Mouse (Mus musculus): ENCODE measurements around the gene Bub1b. TPM values are rescaled to one million over a fixed set of nuclear protein-coding genes. Genes with fewer than 3 reads are reported as not detected.
A peak's percentile ranks its signal among the peaks of the same experiment; 100 is the strongest.

Gene Bub1b
- total RNA-seq, 2 experiments from 2014 or later = 1.9 to 3.0 TPM

- no peak overlapping the region; the same call in 1 of the 2 replicates for H3K4me3 ChIP-seq
Observed at GRCm38 (mm10) chr2:118659493-118659892, 61.5 kb downstream of the Bub1b start.

GRCm38 (mm10) chr2:118659998-118660452 lies 62.0 kb downstream of the Bub1b start:
- intact Hi-C loops (cut with DNase I) = no loop called here
- DNase-seq (ENCODE audit: extremely low spot score in 1 of 2, low spot score in 2 of 2) = peak in 1 of 2 experiments; percentile 41
- Histone ChIP-seq H3K27ac (peak overlapping the region; percentile 67), H3K4me3 (peak overlapping the region; percentile 24; the same call in 1 of the 2 replicates)
- no peak for TF ChIP-seq CTCF (IDR thresholded peaks at IDR 0.05)

More at GRCm38 (mm10) chr2:118659493-118659892, 61.5 kb downstream of the Bub1b start:
- DNase-seq (ENCODE audit: extremely low spot score in 1 of 2, low spot score in 2 of 2) = no peak
- H3K27ac ChIP-seq = peak overlapping the region; percentile 67; the same call in 1 of the 2 replicates
- intact Hi-C loops (cut with DNase I) = no loop called here
- no peak for TF ChIP-seq CTCF (IDR thresholded peaks at IDR 0.05)

GRCm38 (mm10) chr2:118661891-118662290 lies 63.9 kb downstream of the Bub1b start:
- no peak for DNase-seq (ENCODE audit: extremely low spot score in 1 of 2, low spot score in 2 of 2)
- TF ChIP-seq CTCF (IDR thresholded peaks at IDR 0.05) = no peak
- Histone ChIP-seq H3K27ac (no peak overlapping the region), H3K4me3 (no peak overlapping the region)
- intact Hi-C loops (cut with DNase I) = loop anchor here (1.0 kb wide), 1 partner anchor 31 kb away; no protein-coding TSS in a partner anchor

DNA sequence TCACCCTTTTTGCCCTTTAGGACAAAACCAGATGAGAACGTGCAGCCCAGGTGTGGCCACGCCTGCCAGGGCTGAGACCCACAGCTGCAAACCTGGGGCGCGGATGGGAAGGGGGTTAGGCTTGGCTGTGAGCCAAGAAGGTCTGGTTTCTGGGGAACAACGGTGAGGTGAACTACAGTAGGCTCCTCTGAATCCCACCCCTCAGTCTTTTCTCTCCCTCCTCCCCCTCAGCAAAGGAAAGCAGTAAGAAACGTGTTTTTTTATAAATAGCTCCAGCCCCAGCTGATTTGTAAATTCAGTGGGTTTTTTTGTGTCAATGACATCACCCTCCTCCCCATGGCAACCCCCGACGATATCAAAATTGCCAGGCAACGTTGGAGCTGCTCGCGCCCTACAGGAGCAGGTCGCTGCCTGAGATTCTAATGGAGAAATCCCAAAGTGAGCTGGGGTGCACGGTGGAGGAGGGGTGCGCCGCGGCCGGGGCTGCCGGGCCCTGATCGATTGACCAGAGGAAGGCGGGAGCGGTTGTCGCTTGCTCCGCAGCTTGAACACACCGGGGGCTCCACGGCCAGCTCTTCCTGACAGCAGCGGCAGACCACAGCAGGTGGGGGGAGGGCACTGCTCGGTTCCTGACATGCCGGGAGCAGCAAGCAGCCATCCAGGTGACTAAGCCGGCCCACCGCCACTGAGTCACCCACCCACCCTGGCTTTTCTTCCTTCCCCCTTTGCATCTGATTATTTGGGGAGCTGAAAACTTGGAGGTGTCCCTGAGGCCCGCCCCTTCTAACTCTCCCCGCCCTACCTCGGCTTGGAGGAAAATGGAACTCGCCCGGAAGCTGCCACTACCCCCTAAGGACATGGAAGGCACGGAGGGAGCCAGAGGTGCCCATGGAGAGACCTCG lies 65.1 kb downstream of the Bub1b start, which contains the start of gene Pak6:
Gene Pak6, plus strand, starts transcription at position 402 of the 902 bp plus-strand sequence.
- DNase-seq (ENCODE audit: extremely low spot score in 1 of 2, low spot score in 2 of 2) = peak; percentile 70 to 74
- H3K27ac ChIP-seq = peak within 1 kb of the TSS; percentile 81
- H3K4me3 ChIP-seq = peak within 1 kb of the TSS; percentile 67
- TF ChIP-seq CTCF (IDR thresholded peaks at IDR 0.05) = no peak
- intact Hi-C loops (cut with DNase I) = no loop called here

GRCm38 (mm10) chr2:118663804-118664766 lies 66.1 kb downstream of the Bub1b start:
- Histone ChIP-seq H3K27ac (peak overlapping the region; percentile 81), H3K4me3 (peak overlapping the region; percentile 67)
- no peak for TF ChIP-seq CTCF (IDR thresholded peaks at IDR 0.05)
- intact Hi-C loops (cut with DNase I) = no loop called here
- peak; percentile 33 to 48 for DNase-seq (ENCODE audit: extremely low spot score in 1 of 2, low spot score in 2 of 2)

- no peak for DNase-seq (ENCODE audit: extremely low spot score in 1 of 2, low spot score in 2 of 2)
- Histone ChIP-seq H3K27ac (peak overlapping the region; percentile 8; the same call in 1 of the 2 replicates), H3K4me3 (peak overlapping the region; percentile 67)
- TF ChIP-seq CTCF (IDR thresholded peaks at IDR 0.05) = no peak
- intact Hi-C loops (cut with DNase I) = no loop called here
Observed at GRCm38 (mm10) chr2:118664975-118665516, 67.0 kb downstream of the Bub1b start.

DNA sequence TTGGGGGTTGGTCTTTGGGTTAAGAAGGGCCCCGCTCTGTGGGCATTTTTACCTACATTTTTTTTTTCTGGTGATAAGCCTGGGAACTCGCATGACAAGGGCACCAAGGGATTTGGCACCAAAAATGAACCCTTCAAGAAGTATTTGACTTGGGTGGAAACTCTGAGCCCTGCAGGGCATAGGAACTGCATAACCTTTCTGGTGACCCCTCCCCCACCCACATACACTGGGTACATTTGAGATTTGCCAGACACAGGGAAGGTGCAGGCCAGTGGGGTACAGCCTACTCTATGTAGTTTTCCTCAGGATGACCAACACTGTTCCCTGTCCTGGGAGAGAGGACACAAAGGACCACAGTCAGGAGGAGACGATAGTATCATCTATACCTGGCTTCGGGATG lies 67.6 kb downstream of the Bub1b start:
- peak overlapping the region; percentile 67 for H3K4me3 ChIP-seq
- no peak for TF ChIP-seq CTCF (IDR thresholded peaks at IDR 0.05)
- intact Hi-C loops (cut with DNase I) = no loop called here

GRCm38 (mm10) chr2:118667181-118667580 lies 69.2 kb downstream of the Bub1b start:
- no peak overlapping the region for H3K4me3 ChIP-seq
- no peak overlapping the region for H3K27ac ChIP-seq
- intact Hi-C loops (cut with DNase I) = no loop called here
- DNase-seq (ENCODE audit: extremely low spot score in 1 of 2, low spot score in 2 of 2) = no peak
- TF ChIP-seq CTCF (IDR thresholded peaks at IDR 0.05) = no peak

More for the DNA sequence above, 67.6 kb downstream of the Bub1b start:
- no peak for DNase-seq (ENCODE audit: extremely low spot score in 1 of 2, low spot score in 2 of 2)
- no peak overlapping the region for H3K27ac ChIP-seq

- intact Hi-C loops (cut with DNase I) = no loop called here
- Histone ChIP-seq H3K27ac (no peak overlapping the region), H3K4me3 (no peak overlapping the region)
- no peak for DNase-seq (ENCODE audit: extremely low spot score in 1 of 2, low spot score in 2 of 2)
- no peak for TF ChIP-seq CTCF (IDR thresholded peaks at IDR 0.05)
Observed at GRCm38 (mm10) chr2:118669245-118669644, 71.2 kb downstream of the Bub1b start.

DNA sequence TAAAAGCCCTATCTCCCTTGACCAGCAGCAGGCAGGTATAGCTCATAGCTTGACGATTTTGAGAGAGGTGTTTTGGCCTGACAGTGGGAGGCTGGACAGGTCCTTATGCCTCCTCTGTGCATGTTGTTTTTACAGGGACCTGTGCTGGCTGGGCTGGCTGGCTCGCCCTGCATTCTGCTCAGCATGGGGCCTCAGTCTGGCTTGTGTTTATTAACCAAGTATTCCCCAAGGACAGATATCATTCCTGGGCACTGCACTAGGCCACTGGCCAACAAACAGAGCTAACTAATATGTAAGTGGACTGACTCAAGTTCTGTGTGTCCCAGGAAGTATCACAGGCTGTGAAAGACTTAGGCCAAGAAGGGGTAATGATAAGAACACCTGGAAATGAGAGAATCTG lies 71.8 kb downstream of the Bub1b start:
- TF ChIP-seq CTCF (IDR thresholded peaks at IDR 0.05) = no peak
- H3K27ac ChIP-seq = no peak overlapping the region
- no peak overlapping the region for H3K4me3 ChIP-seq
- no peak for DNase-seq (ENCODE audit: extremely low spot score in 1 of 2, low spot score in 2 of 2)
- intact Hi-C loops (cut with DNase I) = no loop called here

GRCm38 (mm10) chr2:118671728-118672127 lies 73.7 kb downstream of the Bub1b start:
- intact Hi-C loops (cut with DNase I) = no loop called here
- H3K4me3 ChIP-seq = no peak overlapping the region
- DNase-seq (ENCODE audit: extremely low spot score in 1 of 2, low spot score in 2 of 2) = no peak
- no peak for TF ChIP-seq CTCF (IDR thresholded peaks at IDR 0.05)
- no peak overlapping the region for H3K27ac ChIP-seq

All from left cerebral cortex, adult 2 months (tissue).